Mouse (Mus musculus) cortical plate, adult 2 months (tissue): ENCODE data around the gene Wdr83os. TPM values are rescaled to one million over a fixed set of nuclear protein-coding genes. Genes with fewer than 3 reads are reported as not detected.
"Not testable (repeated sequence)": the region's sequence is repeated elsewhere in the genome, so short reads cannot be mapped to it uniquely, and the experiment has no call there.

Experiments
- H3K27ac ChIP-seq: fragments of 200-500 bp; 2 replicates; pipeline ENCODE4 v1.5.1; 2012; ENCODE audit warnings: low read length, control low read depth, inconsistent platforms; ENCODE audit not compliant: insufficient read depth
- H3K4me1 ChIP-seq: fragments of 200-500 bp; 2 replicates; pipeline ENCODE4 v1.6.1; 2011; ENCODE audit warnings: low read length; ENCODE audit not compliant: control insufficient read depth, insufficient read depth
- H3K4me3 ChIP-seq: fragments of 200-500 bp; 2 replicates; pipeline ENCODE4 v1.5.1; 2011; ENCODE audit warnings: mild to moderate bottlenecking, low read length, control low read depth; ENCODE audit not compliant: insufficient read depth
- CTCF ChIP-seq: fragments of 200-500 bp; IDR thresholded peaks from 2 replicates; pipeline ENCODE4 v1.5.1; 2011; ENCODE audit warnings: mild to moderate bottlenecking, control low read depth, low read length; ENCODE audit not compliant: insufficient read depth; ENCODE audit errors: extremely low read depth
- POLR2A ChIP-seq: fragments of 200-500 bp; IDR thresholded peaks from 2 replicates; pipeline ENCODE4 v1.6.1; 2011; ENCODE audit warnings: mild to moderate bottlenecking, low read length, control low read depth; ENCODE audit not compliant: insufficient read depth; ENCODE audit errors: extremely low read depth
- polyA plus RNA-seq: library from polyadenylated mRNA; depleted of rRNA; stranded (reverse); fragments of >200 nt; gene quantifications from 2 replicates; pipeline ENCODE4 v1.2.3, GENCODE M21; 2012

Wdr83os gene
- polyA plus RNA-seq, 1 experiment = 139 TPM

DNA sequence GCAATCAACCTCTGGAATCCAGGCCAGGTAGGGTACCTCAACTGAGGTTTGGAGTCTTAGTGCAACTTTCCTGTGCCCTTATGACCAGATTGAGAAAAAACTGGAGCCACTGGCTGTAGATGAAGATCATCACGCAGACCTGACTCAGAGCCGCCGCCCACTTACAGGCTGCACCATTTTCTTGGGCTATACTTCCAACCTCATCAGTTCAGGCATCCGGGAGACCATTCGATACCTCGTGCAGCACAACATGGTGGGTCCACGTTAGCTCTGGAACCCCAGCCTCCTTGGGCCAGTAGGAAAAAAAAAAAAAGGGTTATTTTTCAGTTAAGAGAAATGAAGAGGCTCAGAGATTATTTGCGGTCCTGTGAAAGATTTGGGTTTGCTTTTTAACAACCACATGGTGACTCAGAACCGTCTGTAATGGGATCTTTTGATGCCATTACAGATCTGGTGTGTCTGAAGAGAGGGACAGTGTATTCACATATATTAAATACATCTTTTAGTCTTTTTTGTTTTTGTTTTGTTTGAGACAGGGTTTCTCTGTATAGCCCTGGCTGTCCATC lies 8.1 kb upstream of the Wdr83os start:
- TF ChIP-seq CTCF (no peak), POLR2A (no peak)
- 0 out of 2 replicates have a peak overlapping the region, but pooled peaks have one; percentile 8 for H3K27ac ChIP-seq
- H3K4me1 ChIP-seq = no peaks in the 10 kb centered on the region
- H3K4me3 ChIP-seq = peak overlapping the region; percentile 81

DNA sequence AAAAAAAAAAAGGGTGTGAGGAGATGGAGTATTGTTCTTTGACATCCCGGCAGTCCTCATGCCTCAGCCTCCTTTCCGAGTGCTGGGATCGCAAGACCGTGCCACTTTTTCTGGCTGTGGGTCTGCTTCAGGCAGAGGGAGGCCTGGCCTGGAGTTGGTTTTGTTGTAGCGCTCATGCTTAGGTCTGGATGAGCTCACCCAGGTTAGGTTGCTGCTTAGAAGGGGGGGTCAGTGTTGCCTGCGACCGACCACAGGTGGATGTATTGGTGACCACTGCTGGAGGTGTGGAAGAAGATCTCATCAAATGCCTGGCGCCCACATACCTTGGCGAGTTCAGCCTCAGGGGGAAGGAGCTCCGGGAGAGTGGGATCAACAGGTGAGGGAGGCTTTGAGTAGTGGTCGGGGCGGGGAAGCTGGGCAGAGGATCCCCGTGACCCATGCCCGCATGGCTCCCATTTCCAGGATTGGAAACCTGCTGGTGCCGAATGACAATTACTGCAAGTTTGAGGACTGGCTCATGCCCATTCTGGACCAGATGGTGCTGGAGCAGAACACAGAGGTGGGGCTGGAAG lies 7.4 kb upstream of the Wdr83os start:
- TF ChIP-seq CTCF = no peak
- no peak for TF ChIP-seq POLR2A
- no peak overlapping the region; the same call in 1 of the 2 replicates for H3K4me3 ChIP-seq
- no peaks in the 10 kb centered on the region for H3K4me1 ChIP-seq
- no peak overlapping the region for H3K27ac ChIP-seq

DNA sequence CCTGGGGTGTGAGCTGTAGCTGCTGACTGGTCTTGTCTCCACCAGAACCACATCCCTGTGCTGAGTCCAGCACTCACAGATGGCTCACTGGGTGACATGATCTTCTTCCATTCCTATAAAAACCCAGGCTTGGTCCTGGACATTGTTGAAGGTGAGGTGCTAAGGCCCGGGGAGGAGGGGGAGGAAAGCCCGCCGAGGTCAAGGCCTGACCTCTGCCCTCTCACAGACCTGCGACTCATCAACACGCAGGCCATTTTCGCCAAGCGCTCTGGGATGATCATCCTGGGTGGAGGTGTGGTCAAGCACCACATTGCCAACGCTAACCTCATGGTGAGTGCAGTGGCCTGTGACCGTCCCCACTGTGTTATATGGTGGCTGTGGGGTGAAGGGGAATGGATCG lies 6.4 kb upstream of the Wdr83os start:
- H3K27ac ChIP-seq = no peak overlapping the region
- H3K4me3 ChIP-seq = no peak overlapping the region
- TF ChIP-seq POLR2A = peak; percentile 23; the same call in 1 of the 2 replicates
- TF ChIP-seq CTCF = no peak
- no peaks in the 10 kb centered on the region for H3K4me1 ChIP-seq

DNA sequence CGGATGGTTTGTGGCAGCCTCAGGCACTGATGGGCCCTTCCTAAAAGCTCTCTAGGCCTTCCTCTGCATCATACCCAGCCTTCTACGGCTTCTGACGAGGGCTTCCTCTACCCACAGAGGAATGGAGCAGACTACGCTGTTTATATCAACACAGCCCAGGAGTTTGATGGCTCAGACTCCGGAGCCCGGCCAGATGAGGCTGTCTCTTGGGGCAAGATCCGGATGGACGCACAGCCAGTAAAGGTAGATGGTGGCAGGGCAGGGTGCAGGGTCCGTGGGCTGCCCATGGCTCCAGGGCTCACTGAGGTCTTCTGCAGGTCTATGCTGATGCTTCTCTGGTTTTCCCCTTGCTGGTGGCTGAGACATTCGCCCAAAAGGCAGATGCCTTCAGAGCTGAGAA lies 5.9 kb upstream of the Wdr83os start:
- TF ChIP-seq POLR2A (no peak), CTCF (no peak)
- Histone ChIP-seq H3K27ac (no peak overlapping the region), H3K4me3 (no peak overlapping the region), H3K4me1 (peaks cover under 1% of the 10 kb centered on the region; the same call in 1 of the 2 replicates)

DNA sequence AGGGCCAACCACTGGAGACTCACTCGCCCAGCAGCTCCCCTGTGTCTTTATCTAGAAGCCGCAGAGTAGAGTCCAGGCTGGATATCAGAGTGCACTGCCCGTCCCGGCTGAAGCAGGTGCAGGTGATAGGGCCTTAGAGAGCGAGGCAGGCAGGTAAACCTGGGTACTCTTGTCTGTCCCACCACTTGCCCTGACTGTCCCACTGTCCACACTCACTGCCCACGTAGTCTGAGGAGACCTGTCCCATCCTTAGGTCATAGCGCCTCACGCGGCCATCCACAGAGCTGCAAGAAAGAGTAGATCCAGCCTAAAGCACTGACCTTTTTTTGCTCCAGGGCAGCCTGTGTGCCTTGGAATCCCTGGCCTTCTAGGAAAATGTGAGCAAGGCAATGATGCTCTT lies 4.5 kb upstream of the Wdr83os start:
- Histone ChIP-seq H3K4me1 (peaks cover 4% of the 10 kb centered on the region; the same call in 1 of the 2 replicates), H3K4me3 (no peak overlapping the region), H3K27ac (no peak overlapping the region)
- TF ChIP-seq CTCF = peak; percentile 35; the same call in 1 of the 2 replicates
- no peak for TF ChIP-seq POLR2A

DNA sequence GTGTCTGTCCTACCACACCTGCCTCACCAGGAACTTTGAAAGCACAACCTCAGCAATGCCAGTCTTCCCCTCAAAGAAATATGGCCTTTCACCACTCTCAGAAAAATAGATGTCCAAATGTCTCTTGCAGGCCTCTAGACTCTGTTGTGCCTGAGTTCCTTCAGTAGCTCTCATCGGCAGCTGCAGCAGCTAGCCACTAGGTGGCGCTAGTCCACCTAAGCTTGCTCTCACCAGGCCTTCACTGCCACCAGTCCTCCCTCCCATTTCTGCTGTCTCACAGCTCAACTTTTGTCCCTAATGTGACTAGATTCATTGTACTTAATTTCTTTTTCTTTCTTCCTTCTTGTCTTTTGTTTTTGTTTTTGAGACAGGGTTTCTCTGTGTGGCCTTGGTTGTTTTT lies 3.5 kb upstream of the Wdr83os start:
- Histone ChIP-seq H3K27ac (no peak overlapping the region), H3K4me3 (no peak overlapping the region)

DNA sequence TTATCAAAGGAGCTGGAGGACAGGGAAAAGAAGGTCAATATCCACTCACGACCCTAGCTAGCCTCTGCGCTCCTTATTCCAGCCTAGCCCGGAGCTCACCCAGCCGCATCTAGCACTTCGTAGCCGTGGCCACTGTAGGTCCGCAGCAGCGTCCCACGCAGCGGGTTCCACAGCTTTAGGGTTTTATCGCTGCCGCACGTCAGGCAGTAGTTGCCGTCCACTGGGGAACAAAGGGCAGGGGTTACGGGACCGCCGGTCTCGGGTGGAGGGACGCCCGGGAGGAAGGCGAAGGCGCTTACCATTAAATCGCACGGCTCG lies 367 bp upstream of the Wdr83os start:
- peak overlapping the region; percentile 81 for H3K4me3 ChIP-seq
- peaks cover 9% of the 10 kb centered on the region for H3K4me1 ChIP-seq
- TF ChIP-seq CTCF = no peak
- no peak for TF ChIP-seq POLR2A
- peak overlapping the region; percentile 20; the same call in 1 of the 2 replicates for H3K27ac ChIP-seq

More for the DNA sequence above, 3.5 kb upstream of the Wdr83os start:
- no peak for TF ChIP-seq POLR2A
- peak; percentile 94 for TF ChIP-seq CTCF
- peaks cover 7% of the 10 kb centered on the region for H3K4me1 ChIP-seq

DNA sequence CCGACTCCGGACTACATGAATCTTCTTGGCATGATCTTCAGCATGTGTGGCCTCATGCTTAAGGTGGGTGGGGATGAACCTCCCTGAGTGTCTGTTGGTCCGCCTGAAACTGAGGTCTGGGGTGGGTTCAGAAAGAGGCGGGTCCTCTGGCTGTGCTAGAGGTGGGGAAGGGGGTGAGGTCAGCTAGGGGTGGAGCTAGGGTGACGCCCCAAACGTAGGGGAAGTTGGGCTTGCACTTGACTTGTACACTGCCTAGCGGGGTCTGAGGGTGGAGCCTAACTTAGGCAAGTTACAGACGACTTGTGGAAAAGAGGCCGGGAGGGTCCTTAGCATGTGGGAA lies 646 bp downstream of the Wdr83os start, which contains the start of gene Wdr83:
Gene Wdr83, minus strand, starts transcription at position 91 of the 340 bp plus-strand sequence.
- peak within 1 kb of the TSS; percentile 20; the same call in 1 of the 2 replicates for H3K27ac ChIP-seq
- TF ChIP-seq CTCF (no peak), POLR2A (no peak)
- H3K4me3 ChIP-seq = peak within 1 kb of the TSS; percentile 81
- H3K4me1 ChIP-seq = peaks cover 9% of the 10 kb centered on the region

DNA sequence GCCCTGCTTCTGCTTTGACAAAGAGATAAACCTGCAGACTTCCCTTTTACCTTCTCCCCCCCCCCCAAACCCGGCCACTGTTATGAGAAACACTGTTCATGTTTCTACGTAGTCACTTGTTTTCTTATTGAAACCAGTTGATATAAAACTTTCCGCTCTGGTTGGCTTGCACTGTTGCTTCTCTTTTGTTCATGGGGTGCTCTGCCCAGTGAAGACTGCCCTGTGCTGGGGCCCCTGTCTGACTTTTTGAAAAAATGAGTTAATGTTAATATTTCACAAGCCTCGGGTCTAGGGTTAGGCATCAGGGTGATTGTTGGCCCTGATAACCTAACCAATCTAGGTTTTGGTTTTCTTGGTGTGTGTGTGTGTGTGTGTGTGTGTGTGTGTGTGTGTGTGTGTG lies 1.6 kb downstream of the Wdr83os start:
- H3K4me3 ChIP-seq, H3K27ac ChIP-seq, H3K4me1 ChIP-seq: not testable (repeated sequence)

DNA sequence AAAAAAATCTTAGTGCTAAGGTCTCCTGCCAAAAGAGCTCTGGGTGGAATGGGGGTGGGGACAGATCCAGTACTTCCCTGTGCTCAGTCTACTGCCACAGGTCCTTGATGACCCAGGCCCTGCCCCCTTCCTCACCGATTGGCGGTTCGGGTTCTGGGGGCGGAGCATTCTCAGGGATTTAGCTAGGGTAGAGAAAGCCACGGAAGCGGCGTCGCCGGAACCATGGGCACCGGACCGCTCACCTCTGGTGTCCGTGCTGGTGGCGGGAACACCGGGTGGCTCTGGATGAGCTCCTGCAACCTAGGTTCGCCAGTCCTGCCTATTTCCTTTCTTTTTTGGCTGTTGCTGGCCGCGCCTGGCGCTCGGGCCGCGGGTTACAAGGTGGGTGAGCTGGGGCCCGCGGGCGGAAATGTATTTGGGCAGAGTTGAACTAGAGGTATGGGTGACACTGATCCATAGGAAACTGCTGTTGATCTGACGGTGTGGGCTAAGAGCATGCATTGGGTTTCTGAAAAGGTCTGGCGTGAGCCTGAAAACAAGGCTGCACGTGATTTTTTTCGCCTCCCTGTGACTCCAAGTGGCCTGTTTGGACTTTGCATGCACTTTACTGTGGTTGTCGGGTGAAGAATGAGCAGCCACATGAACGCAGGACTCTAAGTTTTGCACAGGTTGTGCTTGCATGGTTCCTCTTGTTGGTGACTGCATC lies 2.7 kb downstream of the Wdr83os start, which contains the start of gene Man2b1:
Gene Man2b1, plus strand, starts transcription at position 163 of the 706 bp plus-strand sequence.
- TF ChIP-seq POLR2A (peak; percentile 94), CTCF (no peak)
- Histone ChIP-seq H3K4me1 (peaks cover 9% of the 10 kb centered on the region), H3K4me3 (peak within 1 kb of the TSS; percentile 69), H3K27ac (no peak within 1 kb of the TSS)
